Mouse (Mus musculus) testis, adult 2 months (tissue): ENCODE results near the gene Dnmt3b.

ENCODE experiments used
- CTCF ChIP-seq: fragments of 200-500 bp; IDR thresholded peaks from 2 replicates; pipeline ENCODE4 v1.5.1; 2012; ENCODE audit warnings: low read depth, mild to moderate bottlenecking, inconsistent platforms, low read length, moderate library complexity; ENCODE audit not compliant: control insufficient read depth, insufficient read depth, insufficient replicate concordance
- POLR2A ChIP-seq: fragments of 200-500 bp; IDR thresholded peaks from 2 replicates; pipeline ENCODE4 v1.6.1; 2012; ENCODE audit warnings: low read depth, mild to moderate bottlenecking, inconsistent platforms, low read length, moderate library complexity; ENCODE audit not compliant: control insufficient read depth

GRCm38 (mm10) chr2:153610426-153611240 lies 38.6 kb upstream of the Dnmt3b start:
- TF ChIP-seq CTCF (no peak), POLR2A (no peak)
